Mouse (Mus musculus): ENCODE data around the gene Snx27. TPM values are rescaled to one million over a fixed set of nuclear protein-coding genes. Genes with fewer than 3 reads are reported as not detected.

Snx27 gene
- polyA plus RNA-seq, 1 experiment from 2014 or later, result 46.5 TPM

DNA sequence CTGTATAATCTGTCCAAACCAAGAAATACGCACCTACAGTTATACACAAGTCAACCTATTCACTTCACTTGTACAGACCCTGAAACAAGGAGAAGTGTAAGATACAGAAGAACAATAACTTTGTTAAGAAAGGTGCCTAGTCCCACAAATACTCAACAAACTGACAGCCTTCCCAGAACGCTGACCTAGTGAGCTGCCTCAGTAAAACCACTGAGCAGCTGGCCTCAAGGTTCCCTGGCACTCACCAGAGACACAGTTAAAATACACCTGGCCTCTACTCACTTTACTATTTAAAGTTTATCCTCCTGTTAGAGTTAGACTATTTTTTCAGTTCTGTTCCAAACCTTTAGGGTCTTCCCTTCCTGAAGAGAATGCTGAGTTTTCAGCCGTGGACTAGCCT is 19.4 kb downstream of the Snx27 start:
- no peak for DNase-seq (ENCODE audit: extremely low spot score, low spot score)
- 84% methylated on average over 3 of the region's 3 CpGs for WGBS
- Histone ChIP-seq H3K36me3 (replicated peaks) (peaks cover 31% of the 10 kb centered on the region), H3K27ac (no peak overlapping the region), H3K9me3 (no peaks in the 10 kb centered on the region), H3K4me3 (no peak overlapping the region), H3K27me3 (ENCODE audit: poor library complexity, severe bottlenecking) (no peaks in the 10 kb centered on the region), H3K4me1 (peaks cover 22% of the 10 kb centered on the region)

DNA sequence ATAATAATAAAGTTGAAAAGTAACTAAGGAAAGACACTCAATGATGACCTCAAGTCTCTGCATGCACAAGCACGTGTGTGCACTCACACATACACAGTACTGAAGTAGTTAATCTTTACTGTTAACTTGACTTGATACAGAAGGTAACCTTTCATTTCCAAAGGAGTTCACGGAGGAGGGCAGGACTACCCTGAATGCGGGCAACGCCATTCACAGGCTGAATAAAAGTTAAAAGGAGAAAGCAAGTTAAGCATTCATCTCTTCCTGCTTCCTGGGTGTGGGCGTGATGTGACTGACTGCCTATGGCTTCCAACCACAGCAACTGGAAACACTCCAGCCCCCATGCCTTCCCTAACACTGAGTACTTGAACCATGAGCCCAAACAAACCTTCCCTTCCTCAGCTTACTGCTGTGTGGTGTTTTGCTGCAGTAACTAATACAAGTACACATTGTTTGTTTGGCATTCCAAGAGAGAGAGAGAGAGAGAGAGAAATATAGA is 22.5 kb downstream of the Snx27 start:
- peaks cover 4% of the 10 kb centered on the region; the same call in 1 of the 2 replicates for H3K4me1 ChIP-seq
- 0 out of 2 replicates have a peak, but pooled peaks cover 7% of the 10 kb centered on the region for H3K9me3 ChIP-seq
- no peak for DNase-seq (ENCODE audit: extremely low spot score, low spot score)
- no peak overlapping the region for H3K27ac ChIP-seq
- H3K27me3 ChIP-seq (ENCODE audit: poor library complexity, severe bottlenecking), result no peaks in the 10 kb centered on the region
- WGBS, result 89% methylated on average over 5 of the region's 5 CpGs
- H3K36me3 ChIP-seq (replicated peaks), result peaks cover 44% of the 10 kb centered on the region
- no peak overlapping the region for H3K4me3 ChIP-seq

DNA sequence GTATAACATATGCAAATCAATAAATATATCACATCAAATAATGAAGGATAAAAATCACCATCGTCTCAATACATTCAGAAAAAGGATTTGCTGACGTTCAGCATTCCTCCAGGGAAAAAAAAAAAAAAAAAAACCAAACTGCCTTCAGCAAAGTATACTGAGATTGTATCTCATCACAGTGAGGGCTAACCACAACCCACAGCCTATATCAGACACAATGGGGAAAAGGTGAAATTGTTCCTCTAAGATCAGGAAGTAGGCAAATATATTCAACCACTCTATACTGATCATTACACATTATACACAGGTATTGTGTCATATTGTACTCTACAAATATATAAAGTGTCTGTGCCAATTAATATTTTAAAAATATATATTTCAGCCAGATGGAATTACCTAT is 33.5 kb downstream of the Snx27 start:
- H3K27me3 ChIP-seq (ENCODE audit: poor library complexity, severe bottlenecking), result no peaks in the 10 kb centered on the region
- H3K9me3 ChIP-seq, result no peaks in the 10 kb centered on the region; the same call in 1 of the 2 replicates
- no peak overlapping the region for H3K27ac ChIP-seq
- H3K4me1 ChIP-seq, result no peaks in the 10 kb centered on the region
- 92% methylated on average over 2 of the region's 2 CpGs for WGBS
- no peak for DNase-seq (ENCODE audit: extremely low spot score, low spot score)
- peaks cover 21% of the 10 kb centered on the region for H3K36me3 ChIP-seq (replicated peaks)
- no peak overlapping the region for H3K4me3 ChIP-seq

DNA sequence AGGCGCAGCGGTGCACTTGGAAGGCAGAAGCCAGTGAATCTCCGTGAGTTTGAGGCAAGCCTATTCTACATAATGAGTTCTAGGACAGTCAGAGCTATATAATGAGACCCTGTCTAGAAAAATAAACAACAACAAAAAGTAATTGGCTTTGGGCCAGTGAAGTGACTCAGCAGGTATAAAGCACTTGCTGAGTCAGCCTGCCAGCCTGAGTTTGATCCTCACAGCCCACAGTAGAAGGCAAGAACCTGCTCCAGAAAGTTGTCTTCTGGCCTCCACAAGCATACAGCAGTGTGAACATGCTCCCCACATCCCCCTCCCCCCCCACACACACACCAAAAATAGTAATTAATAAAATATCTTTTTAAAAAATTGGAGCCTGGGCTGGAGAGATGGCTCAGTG is 45.3 kb downstream of the Snx27 start:
- 95% methylated on average over 3 of the region's 3 CpGs for WGBS

DNA sequence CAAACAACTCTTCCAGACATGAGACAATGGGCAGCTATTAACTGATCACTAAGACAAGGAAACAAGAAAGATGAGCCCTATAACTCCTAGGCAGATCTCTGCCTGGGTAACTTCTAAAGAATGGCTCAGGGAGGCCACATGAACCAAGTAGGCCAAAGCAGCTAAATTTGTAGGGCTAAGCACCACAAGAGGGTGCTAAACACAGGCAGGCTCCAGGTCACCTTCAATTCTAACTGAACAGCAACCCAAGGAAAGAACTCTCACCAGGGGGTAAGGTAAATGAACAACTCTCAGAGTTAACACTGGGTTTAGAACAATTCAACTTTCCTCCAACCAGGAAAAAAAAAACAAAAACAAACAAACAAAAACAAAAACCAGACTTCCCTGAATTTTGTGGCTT is 48.5 kb downstream of the Snx27 start:
- peaks cover 33% of the 10 kb centered on the region for H3K36me3 ChIP-seq (replicated peaks)
- H3K27me3 ChIP-seq (ENCODE audit: poor library complexity, severe bottlenecking), result no peaks in the 10 kb centered on the region
- H3K27ac ChIP-seq, result no peak overlapping the region
- no peak overlapping the region for H3K4me3 ChIP-seq
- no peaks in the 10 kb centered on the region for H3K4me1 ChIP-seq
- no peak for DNase-seq (ENCODE audit: extremely low spot score, low spot score)
- no peaks in the 10 kb centered on the region for H3K9me3 ChIP-seq

More for the DNA sequence above, 45.3 kb downstream of the Snx27 start:
- Histone ChIP-seq H3K4me3 (no peak overlapping the region), H3K9me3 (no peaks in the 10 kb centered on the region), H3K36me3 (replicated peaks) (peaks cover 32% of the 10 kb centered on the region), H3K27ac (no peak overlapping the region), H3K4me1 (no peaks in the 10 kb centered on the region), H3K27me3 (ENCODE audit: poor library complexity, severe bottlenecking) (no peaks in the 10 kb centered on the region)
- DNase-seq (ENCODE audit: extremely low spot score, low spot score), result no peak

DNA sequence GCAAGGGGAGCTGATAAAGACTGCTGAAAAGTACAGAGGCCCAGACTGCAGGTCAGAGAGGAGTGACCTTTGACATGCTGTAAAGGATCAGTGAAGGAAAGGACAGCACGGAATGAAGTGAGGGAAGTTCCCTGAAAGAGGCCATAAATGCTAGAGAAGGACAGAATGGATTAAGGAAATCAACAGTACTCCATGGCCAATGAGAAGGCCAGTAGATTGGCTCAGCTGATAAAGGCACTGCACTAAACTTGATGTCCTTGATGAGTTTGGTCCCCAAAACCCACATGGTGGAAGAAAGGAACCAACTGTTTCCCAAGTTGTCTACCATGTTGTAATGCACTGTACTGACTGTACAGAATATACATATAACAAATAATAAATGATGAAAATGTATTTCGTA is 55.8 kb downstream of the Snx27 start:
- Histone ChIP-seq H3K4me3 (no peak overlapping the region), H3K36me3 (replicated peaks) (peaks cover 70% of the 10 kb centered on the region), H3K9me3 (no peaks in the 10 kb centered on the region), H3K27ac (no peak overlapping the region), H3K4me1 (no peaks in the 10 kb centered on the region), H3K27me3 (ENCODE audit: poor library complexity, severe bottlenecking) (no peaks in the 10 kb centered on the region)
- no peak for DNase-seq (ENCODE audit: extremely low spot score, low spot score)
- WGBS, result 86% methylated on average over 2 of the region's 2 CpGs

DNA sequence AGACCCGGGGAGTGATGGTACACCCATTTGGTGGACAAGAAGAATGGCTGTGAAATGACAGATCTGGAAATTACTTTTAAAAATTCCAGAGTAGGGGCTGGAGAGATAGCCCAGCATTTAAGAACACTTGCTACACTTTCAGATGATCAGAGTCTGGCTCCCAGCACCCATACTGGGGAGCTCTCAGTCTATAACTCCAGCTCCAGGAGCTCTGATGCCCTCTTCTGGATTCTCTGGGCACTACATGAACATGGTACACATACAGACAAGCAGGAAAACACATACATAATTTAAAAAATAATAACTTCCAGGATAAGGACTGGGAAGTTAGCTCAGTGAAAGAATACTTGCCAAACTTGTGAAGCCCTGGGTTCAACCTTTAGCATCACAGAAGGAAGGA is 75.9 kb downstream of the Snx27 start:
- Histone ChIP-seq H3K36me3 (replicated peaks) (peaks cover 78% of the 10 kb centered on the region), H3K27ac (no peak overlapping the region), H3K9me3 (no peaks in the 10 kb centered on the region), H3K4me1 (no peaks in the 10 kb centered on the region), H3K27me3 (ENCODE audit: poor library complexity, severe bottlenecking) (no peaks in the 10 kb centered on the region), H3K4me3 (no peak overlapping the region)
- 93% methylated on average over 1 of the region's 1 CpGs for WGBS
- DNase-seq (ENCODE audit: extremely low spot score, low spot score), result no peak

DNA sequence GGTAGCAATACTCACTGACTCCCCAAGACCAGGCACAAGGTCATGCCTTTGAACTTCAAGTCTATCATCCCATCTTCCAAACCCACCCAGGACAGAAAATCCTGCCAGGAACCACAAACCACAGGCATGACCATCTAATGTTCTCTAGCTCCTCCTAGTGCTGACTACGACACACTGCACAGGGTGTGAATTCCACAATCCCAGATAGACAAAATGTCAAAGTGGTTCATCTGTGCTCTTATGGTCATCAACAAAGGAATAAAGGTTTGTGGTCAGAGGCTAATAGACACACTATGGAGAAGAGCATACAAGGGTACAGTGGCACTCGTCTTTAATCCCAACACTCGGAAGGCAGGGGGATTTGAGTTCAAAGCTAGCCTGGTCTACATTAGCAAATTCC is 80.3 kb downstream of the Snx27 start:
- Histone ChIP-seq H3K36me3 (replicated peaks) (peaks cover 78% of the 10 kb centered on the region), H3K27ac (no peak overlapping the region), H3K4me1 (no peaks in the 10 kb centered on the region), H3K4me3 (no peak overlapping the region), H3K9me3 (no peaks in the 10 kb centered on the region), H3K27me3 (ENCODE audit: poor library complexity, severe bottlenecking) (no peaks in the 10 kb centered on the region)
- DNase-seq (ENCODE audit: extremely low spot score, low spot score), result no peak
- 67% methylated on average over 3 of the region's 3 CpGs for WGBS

DNA sequence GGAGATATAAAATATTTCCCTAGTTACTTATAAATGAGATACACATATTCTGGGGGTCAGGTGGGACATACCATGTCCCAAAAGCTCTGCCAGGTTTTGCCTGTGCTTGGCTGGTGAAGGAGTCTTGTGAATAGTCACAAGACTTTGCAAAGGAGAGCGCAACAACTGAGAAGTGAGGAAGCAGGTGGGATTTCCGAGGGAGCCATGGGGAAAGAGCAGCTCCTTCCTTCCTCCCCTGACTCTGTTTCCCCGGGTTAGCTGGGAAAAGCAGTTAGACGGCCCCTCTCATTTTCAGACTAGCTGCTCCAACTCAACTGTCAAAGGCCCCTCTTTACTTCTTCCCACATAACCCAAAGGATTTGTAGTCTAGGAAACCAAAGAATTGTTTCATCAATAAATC is 85.4 kb downstream of the Snx27 start:
- 79% methylated on average over 4 of the region's 4 CpGs for WGBS
- DNase-seq (ENCODE audit: extremely low spot score, low spot score), result no peak

DNA sequence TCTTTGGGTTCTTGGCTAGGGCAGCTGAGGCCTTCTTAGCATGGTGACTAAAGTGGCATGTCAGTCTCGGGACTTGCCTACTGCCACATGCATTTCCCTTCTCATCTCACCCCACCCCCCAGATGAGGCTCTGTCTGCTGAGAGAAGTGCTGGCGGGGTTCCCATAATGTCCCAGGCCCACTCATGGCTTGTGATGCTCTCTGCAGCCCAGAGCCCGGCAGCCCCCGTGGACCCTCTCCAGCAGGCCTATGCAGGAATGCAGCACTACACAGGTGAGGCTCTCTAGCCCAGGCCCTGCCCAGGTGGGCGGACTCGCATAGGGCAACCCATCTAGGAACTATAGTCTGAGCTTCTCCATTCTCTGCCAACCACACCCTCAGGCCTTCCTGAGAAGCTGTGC is 94.9 kb downstream of the Snx27 start:
- DNase-seq (ENCODE audit: extremely low spot score, low spot score), result no peak
- 83% methylated on average over 6 of the region's 6 CpGs for WGBS
- Histone ChIP-seq H3K27ac (peak overlapping the region; percentile 45; the same call in 1 of the 2 replicates), H3K4me1 (peaks cover 77% of the 10 kb centered on the region), H3K27me3 (ENCODE audit: poor library complexity, severe bottlenecking) (no peaks in the 10 kb centered on the region), H3K9me3 (no peaks in the 10 kb centered on the region), H3K4me3 (no peak overlapping the region), H3K36me3 (replicated peaks) (peaks cover 65% of the 10 kb centered on the region)

More for the DNA sequence above, 85.4 kb downstream of the Snx27 start:
- Histone ChIP-seq H3K9me3 (no peaks in the 10 kb centered on the region), H3K4me1 (no peaks in the 10 kb centered on the region), H3K27me3 (ENCODE audit: poor library complexity, severe bottlenecking) (no peaks in the 10 kb centered on the region), H3K27ac (no peak overlapping the region), H3K4me3 (no peak overlapping the region), H3K36me3 (replicated peaks) (peaks cover 91% of the 10 kb centered on the region)

DNA sequence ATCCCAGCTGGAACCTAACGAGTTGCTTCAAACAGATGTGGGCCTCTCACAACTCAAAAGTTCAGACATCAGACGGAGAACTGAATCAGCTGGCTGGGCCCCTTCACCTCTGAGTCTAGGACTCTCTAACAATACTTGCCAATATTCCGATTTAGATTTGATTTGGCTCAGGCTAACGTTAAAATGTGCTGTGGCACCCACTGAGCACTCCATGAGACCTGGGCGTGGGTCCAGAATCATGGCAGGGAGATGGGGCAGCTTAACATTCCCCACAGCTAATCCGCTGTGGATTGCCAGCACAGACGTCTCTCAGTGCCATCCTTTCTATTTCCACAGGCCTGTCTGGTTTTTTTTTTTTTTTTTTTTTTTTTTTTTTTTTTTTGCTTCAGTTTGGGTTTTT is 96.6 kb downstream of the Snx27 start:
- Histone ChIP-seq H3K27me3 (ENCODE audit: poor library complexity, severe bottlenecking) (peaks cover 13% of the 10 kb centered on the region), H3K9me3 (no peaks in the 10 kb centered on the region), H3K4me1 (peaks cover 86% of the 10 kb centered on the region), H3K4me3 (no peak overlapping the region), H3K36me3 (replicated peaks) (peaks cover 51% of the 10 kb centered on the region), H3K27ac (peak overlapping the region; percentile 85)
- no peak for DNase-seq (ENCODE audit: extremely low spot score, low spot score)
- WGBS, result 70% methylated on average over 7 of the region's 7 CpGs

DNA sequence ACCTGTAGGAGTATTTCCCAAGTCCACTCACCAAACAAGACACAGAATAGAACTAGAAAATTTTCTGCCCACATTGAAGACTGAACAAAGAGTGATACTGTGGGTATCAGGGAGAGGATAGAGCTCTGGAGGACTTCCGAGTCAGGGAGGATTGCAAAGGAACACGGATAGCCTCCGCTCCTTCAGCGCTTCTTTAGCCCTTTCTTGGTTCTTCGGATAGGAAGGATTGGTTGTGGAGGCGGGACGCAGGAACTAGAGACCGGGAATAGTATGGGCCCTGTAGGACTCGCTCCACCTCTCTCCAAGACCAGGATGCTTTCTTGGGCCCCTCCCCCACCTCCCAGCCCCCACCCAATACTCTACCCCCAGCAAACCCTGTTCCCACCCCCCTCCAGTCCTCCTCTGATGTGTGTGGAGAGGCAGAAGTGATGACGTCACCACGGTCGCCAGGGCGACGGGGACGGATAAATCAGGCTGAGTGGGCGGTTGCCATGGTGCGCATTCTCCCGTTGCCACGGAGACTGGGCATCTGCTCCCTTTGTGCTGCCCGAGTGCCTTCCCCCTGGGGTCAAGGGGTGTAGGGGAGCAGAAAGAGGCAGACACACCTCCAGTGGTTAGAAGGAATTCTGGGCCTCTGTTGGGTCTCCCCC is 98.6 kb downstream of the Snx27 start:
- Histone ChIP-seq H3K9me3 (no peaks in the 10 kb centered on the region), H3K27me3 (ENCODE audit: poor library complexity, severe bottlenecking) (peaks cover 33% of the 10 kb centered on the region), H3K4me1 (peaks cover 93% of the 10 kb centered on the region), H3K27ac (peak overlapping the region; percentile 85), H3K36me3 (replicated peaks) (peaks cover 32% of the 10 kb centered on the region), H3K4me3 (peak overlapping the region; percentile 32)
- 10% methylated on average over 20 of the region's 20 CpGs for WGBS
- peak; percentile 96 for DNase-seq (ENCODE audit: extremely low spot score, low spot score)

DNA sequence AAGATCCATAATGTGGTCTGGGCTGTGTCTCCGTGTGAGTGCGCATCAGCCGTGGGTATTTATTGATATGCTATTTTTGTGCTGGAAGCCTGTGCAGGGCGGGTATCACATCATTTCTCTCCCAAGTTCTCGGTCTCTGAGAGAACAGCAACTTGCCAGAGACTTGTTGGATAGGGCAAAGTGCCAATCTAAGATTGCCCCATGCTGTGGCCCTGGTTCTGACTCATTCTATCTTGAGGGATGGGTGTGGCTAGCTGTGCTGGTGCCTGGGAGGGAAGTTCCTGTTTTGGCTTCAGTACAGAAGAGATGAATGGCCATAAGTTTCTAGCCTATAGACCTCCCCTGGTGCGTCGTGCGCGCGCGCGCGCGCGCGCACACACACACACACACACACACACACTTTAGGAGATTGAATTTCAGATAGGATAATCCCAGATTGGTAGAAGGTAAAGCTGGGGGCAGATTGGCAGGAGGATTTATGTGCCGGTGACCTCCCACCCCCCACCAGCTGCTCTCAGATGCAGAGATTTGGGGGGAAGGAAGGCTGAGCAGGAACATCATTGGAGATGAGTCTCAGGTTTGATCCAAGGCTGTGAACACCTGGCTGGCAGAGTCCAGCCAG is 99.6 kb downstream of the Snx27 start:
- Histone ChIP-seq H3K27ac (peak overlapping the region; percentile 85), H3K36me3 (replicated peaks) (peaks cover 22% of the 10 kb centered on the region), H3K4me3 (no peak overlapping the region), H3K27me3 (ENCODE audit: poor library complexity, severe bottlenecking) (peaks cover 43% of the 10 kb centered on the region), H3K9me3 (no peaks in the 10 kb centered on the region), H3K4me1 (peaks cover 98% of the 10 kb centered on the region)
- WGBS, result 84% methylated on average over 17 of the region's 17 CpGs
- DNase-seq (ENCODE audit: extremely low spot score, low spot score), result no peak
